Mouse (Mus musculus) frontal cortex, adult 2 months (tissue): Measurements from ENCODE around the gene Ttc7b. TPM values are rescaled to one million over a fixed set of nuclear protein-coding genes. Genes with fewer than 3 reads are reported as not detected.

Experiments
- DNase-seq, 2 experiments: peaks; one replicate each; pipeline ENCODE4 v3.0.0; 2022; ENCODE audit warnings: low spot score in 1 of 2; ENCODE audit errors: extremely low spot score in 1 of 2
- polyA plus RNA-seq: library from polyadenylated mRNA; depleted of rRNA; stranded (reverse); fragments of >200 nt; gene quantifications from 2 replicates; pipeline ENCODE4 v1.2.3, GENCODE M21; 2012

Ttc7b gene
- polyA plus RNA-seq, 1 experiment = 194 TPM

DNA sequence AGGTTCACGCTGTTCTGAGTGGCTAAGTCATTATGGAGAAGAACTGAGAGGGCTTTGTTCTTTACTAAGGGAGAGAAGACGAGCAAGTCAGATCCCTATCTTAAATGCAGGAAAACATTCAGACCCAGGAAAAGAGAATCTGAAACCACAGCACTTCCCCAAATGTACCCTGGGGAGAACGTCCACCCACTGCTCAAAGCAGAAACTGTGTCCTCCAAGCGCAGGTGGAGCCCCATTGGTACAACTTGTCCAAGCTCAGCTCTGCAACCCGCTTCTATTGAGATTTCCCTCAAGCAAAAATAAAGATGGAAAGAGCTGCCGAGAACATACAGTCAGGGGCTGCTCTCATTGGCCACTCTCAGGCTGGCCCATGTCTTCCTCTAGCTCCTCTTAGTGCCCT, 168.5 kb downstream of the Ttc7b start:
- no peak for DNase-seq

GRCm38 (mm10) chr12:100343554-100343953, 177.1 kb downstream of the Ttc7b start:
- no peak for DNase-seq

DNA sequence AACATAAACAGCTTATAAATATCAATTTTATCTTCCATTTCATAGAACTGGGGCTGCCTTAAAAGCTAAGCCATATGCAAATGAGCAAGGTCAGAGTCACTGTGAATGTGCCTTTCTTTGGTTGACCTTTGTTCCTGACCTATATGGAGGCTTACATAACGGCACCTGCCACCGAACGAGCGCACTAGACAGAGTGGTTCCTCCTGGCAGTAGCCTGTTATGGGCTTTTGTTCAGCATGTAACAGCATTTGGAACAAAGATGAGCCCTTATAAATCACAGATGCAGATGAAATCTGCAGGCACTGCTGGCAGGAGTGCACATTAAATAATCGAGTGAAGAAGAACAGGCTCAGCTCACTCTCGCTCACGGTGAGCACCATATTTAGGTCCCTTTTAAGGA, 179.0 kb downstream of the Ttc7b start:
- no peak for DNase-seq

GRCm38 (mm10) chr12:100340901-100341460, 179.6 kb downstream of the Ttc7b start:
- DNase-seq = no peak

GRCm38 (mm10) chr12:100338055-100338454, 182.6 kb downstream of the Ttc7b start:
- peak in 1 of 2 experiments; percentile 36 for DNase-seq

DNA sequence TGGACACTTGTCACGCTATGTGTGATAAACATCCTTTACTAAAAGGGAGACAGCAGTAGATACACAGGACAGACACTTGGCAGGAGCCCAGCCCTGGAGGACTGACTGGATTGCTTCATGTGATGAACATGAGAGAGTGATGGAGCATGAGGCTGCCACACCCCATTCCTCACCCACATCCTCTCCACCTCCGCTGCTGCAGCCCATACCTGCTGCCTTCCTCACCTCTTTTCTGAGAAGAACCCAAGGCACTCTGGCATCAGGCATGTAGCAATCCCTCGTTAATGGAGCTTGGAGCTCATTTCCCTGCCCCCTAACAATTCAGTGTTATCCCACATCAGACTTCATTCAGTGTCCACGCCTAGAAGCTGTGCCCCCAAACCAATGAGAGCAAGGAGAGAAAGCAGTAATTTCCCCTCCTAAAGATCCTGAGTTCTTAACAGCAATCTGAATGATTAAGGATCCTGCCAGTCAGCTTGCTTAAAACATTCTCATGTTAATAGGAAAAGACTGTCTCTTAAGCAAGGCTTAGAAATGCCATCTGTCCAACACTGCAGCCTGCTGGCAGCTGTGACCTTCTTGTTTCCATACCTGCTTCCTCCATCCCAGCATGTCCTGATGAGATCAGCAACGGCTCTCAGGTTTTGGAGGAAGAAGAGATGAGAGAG, 183.1 kb downstream of the Ttc7b start:
- no peak for DNase-seq

DNA sequence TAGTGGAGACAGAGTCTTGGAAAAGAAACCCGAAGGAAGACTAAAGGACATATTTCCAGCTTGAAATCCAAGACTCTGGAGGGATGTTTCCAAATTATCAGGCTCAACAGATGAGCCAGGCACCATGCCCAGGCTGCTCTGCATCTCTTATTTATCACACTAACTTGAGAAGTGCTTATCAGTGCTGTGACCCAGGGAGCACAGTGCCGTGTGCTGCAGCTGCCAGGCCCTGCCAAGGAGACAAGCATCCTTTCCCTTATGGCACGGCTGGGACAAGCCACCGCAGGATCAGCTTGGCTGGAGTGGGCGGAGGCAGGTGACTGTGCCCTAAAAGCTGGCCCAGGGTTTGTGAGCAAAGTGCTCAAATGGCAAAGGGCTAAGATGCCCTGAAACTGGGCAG, 184.4 kb downstream of the Ttc7b start:
- no peak for DNase-seq

GRCm38 (mm10) chr12:100331806-100332205, 188.8 kb downstream of the Ttc7b start:
- DNase-seq = no peak

- DNase-seq = no peak
Observed at GRCm38 (mm10) chr12:100330234-100330633, 190.4 kb downstream of the Ttc7b start.

- no peak for DNase-seq
Observed at GRCm38 (mm10) chr12:100328998-100329397, 191.6 kb downstream of the Ttc7b start.

GRCm38 (mm10) chr12:100328557-100328956, 192.1 kb downstream of the Ttc7b start:
- no peak for DNase-seq

DNA sequence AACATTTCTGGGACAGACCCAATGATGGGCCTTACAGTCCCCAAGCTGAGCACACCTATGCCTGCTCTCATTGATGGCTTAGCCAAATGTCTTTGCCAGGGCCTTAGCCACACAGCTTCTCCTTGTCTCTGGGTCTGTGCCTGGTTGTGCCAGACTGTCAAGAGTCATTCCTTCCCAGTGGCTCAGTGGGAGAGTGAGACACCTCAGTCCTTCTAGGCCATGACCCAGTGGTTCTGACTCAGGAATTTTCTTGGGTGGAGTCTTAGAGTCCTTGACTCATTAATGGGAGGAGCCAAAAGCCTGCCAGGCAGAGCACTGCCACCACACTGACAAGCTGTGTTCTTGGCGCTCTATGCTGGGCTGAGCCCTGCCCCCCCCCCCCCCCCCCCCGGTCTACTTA, 193.9 kb downstream of the Ttc7b start:
- DNase-seq = no peak

DNA sequence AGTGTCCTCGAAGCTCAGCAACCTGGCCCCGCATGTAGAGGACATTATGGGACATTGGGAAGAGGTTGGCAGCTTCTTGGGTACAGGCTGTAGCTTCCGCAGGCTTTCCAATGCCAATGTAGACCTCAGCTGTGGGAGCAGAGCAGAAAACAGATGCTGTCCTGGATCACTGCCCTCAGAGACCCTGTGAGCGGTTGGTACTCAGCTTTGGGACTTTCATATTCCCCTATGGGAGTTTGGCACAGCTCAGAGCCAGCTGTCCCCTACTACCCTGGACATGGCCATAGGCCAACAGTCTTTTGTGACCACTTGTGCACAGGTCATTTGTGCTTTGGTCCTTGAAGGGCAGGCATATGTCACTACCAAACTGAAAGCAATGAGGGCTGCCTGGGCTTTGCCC, 195.0 kb downstream of the Ttc7b start:
- no peak for DNase-seq

- no peak for DNase-seq
Observed at GRCm38 (mm10) chr12:100325212-100325611, 195.4 kb downstream of the Ttc7b start.

DNA sequence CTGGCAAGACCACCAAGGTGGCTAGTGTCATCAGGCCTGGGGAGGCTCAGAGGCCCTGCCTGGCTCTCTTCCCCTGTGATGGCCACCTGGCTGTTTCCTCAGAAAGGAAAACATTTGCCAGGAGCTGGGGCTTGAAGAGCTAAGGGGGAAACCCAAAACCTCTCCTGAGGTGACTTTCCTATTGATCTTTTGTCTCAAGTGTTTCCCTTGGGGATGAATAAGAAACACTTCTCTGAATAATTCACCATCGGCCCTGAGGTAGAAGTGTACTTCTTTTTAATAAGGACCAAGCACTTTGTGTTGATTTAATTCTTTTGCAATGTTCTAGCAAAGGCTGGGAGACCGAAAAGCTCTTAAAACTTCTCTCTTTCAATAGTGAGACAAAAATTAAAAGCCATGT, 197.0 kb downstream of the Ttc7b start:
- no peak for DNase-seq

- DNase-seq = no peak
Observed at GRCm38 (mm10) chr12:100322225-100322624, 198.4 kb downstream of the Ttc7b start.

GRCm38 (mm10) chr12:100321545-100321944, 199.1 kb downstream of the Ttc7b start:
- no peak for DNase-seq

- no peak for DNase-seq
Observed at GRCm38 (mm10) chr12:100319746-100320145, 200.9 kb downstream of the Ttc7b start.

DNA sequence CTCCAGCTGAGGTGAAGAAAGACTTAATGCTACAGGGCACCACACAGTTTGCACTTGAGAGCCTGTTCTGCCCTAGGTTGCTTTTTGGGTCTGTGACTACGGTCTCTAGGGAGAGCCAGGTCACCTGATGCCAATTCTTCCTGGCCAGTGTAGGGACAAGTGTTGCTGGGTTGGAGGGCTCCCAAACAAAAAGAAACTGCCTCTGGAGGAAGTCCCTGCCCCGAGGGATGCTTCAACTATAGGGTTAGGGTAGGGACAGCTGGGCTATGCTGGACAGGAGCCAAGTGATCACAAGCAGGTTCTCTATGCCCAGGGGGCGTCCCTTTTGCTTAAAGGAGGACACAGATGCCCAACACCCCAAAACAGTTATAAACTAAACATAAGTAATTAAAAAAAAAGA, 202.7 kb downstream of the Ttc7b start:
- DNase-seq = no peak

- peak in 1 of 2 experiments; percentile 62 for DNase-seq
Observed at GRCm38 (mm10) chr12:100316094-100316493, 204.5 kb downstream of the Ttc7b start.

- DNase-seq = peak in 1 of 2 experiments; percentile 66
Observed at GRCm38 (mm10) chr12:100315119-100315885, 205.3 kb downstream of the Ttc7b start.
